Comparison of ENCODE assay signal across 11 mouse cellular contexts in the genomic region with DNA sequence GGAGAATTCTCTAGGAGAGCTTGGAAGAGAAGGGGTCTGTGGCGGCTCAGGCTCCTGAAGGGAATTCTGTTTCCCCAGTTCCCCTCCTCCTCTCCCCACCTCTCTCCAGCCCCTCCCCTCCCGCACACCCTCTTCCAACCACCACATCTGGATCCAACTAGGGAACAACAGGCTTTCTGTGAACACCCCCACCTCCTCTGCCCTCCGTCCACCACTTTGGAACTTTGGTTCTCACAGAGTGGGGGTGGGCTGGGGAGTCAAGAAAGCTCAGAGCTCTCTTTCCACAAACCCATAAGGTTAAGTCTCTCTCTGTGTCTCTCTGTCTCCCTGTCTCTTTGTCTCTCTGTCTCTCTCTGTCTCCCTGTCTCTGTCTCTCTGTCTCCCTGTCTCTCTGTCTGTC. TPM values are rescaled to one million over a fixed set of nuclear protein-coding genes. Genes with fewer than 3 reads are reported as not detected.
A peak's percentile ranks its signal among the peaks of the same experiment; 100 is the strongest.
DNase-seq lines count a peak whose midpoint lies in the region; ATAC-seq and TF ChIP-seq lines count a peak whose summit lies in the region.
"Had no signal": no experiment of that assay in that cellular context is flagged by ENCODE, and none has a peak within 500 bp of the region (broad histone marks: within the 10 kb centered on the region; RNA-seq: fewer than 3 reads in every experiment).

No protein-coding gene starts in this region.

- TF ChIP-seq CTCF in heart, adult 2 months (IDR thresholded peaks at IDR 0.05), result no peak

- no peak overlapping the region; the same call in 1 of the 2 replicates for H3K4me2 ChIP-seq in heart, embryonic 13.5 days
- no peak overlapping the region for H3K4me2 ChIP-seq in midbrain, embryonic 12.5 days (replicated peaks)
- no peak overlapping the region for H3K4me2 ChIP-seq in midbrain, embryonic 16.5 days (ENCODE audit: low read length)
- H3K4me2 ChIP-seq in limb, embryonic 13.5 days (replicated peaks), result peak overlapping the region; percentile 59

- no peak for DNase-seq in heart, adult 2 months
- DNase-seq in urinary bladder, adult 2 months (ENCODE audit: low spot score), result no peak
- DNase-seq in thymus, postnatal 10 days (ENCODE audit: low spot score in 2 of 2), result no peak
- DNase-seq in cerebellum, postnatal 4 days (ENCODE audit: low spot score in 2 of 2), result no peak
- DNase-seq: cerebellum, adult 2 months had no signal

- peaks cover 14% of the 10 kb centered on the region for H3K4me1 ChIP-seq in heart, embryonic 13.5 days
- H3K4me1 ChIP-seq in heart, adult 2 months (ENCODE audit: control insufficient read depth, insufficient read depth, low read length), result peaks cover 2% of the 10 kb centered on the region; the same call in 1 of the 2 replicates
- H3K4me1 ChIP-seq in midbrain, embryonic 12.5 days, result peaks cover 10% of the 10 kb centered on the region
- H3K4me1 ChIP-seq in midbrain, embryonic 16.5 days (ENCODE audit: control insufficient read depth, insufficient read depth, low read length), result no peaks in the 10 kb centered on the region
- H3K4me1 ChIP-seq in limb, embryonic 13.5 days, result peaks cover 68% of the 10 kb centered on the region

- no peaks in the 10 kb centered on the region for H3K27me3 ChIP-seq in heart, embryonic 13.5 days (replicated peaks)
- H3K27me3 ChIP-seq in heart, adult 2 months (ENCODE audit: control insufficient read depth, insufficient read depth, low read length), result no peaks in the 10 kb centered on the region
- H3K27me3 ChIP-seq in midbrain, embryonic 12.5 days, result 0 out of 2 replicates have a peak, but pooled peaks cover 7% of the 10 kb centered on the region
- no peaks in the 10 kb centered on the region for H3K27me3 ChIP-seq in midbrain, embryonic 16.5 days (ENCODE audit: control insufficient read depth, insufficient read depth, low read depth, low read length)
- H3K27me3 ChIP-seq in limb, embryonic 13.5 days, result no peaks in the 10 kb centered on the region
- H3K27me3 ChIP-seq: CH12.LX had no signal

- H3K4me3 ChIP-seq in heart, embryonic 13.5 days, result no peak overlapping the region
- H3K4me3 ChIP-seq in heart, adult 2 months, result no peak overlapping the region
- no peak overlapping the region for H3K4me3 ChIP-seq in midbrain, embryonic 12.5 days
- no peak overlapping the region for H3K4me3 ChIP-seq in midbrain, embryonic 16.5 days (ENCODE audit: low read depth, low read length)
- H3K4me3 ChIP-seq in limb, embryonic 13.5 days, result 0 out of 2 replicates have a peak overlapping the region, but pooled peaks have one; percentile 12
- H3K4me3 ChIP-seq: layer of hippocampus, adult 2 months had no signal

- no peak overlapping the region for H3K9ac ChIP-seq in heart, embryonic 13.5 days
- no peak overlapping the region for H3K9ac ChIP-seq in heart, adult 2 months (ENCODE audit: low read depth, low read length)
- no peak overlapping the region for H3K9ac ChIP-seq in midbrain, embryonic 12.5 days (replicated peaks)
- H3K9ac ChIP-seq in midbrain, embryonic 16.5 days (ENCODE audit: low read depth, low read length), result no peak overlapping the region
- peak overlapping the region; percentile 59 for H3K9ac ChIP-seq in limb, embryonic 13.5 days

- TF ChIP-seq POLR2A in heart, adult 2 months (IDR thresholded peaks at IDR 0.05; ENCODE audit: insufficient read depth, low read depth, low read length), result no peak

- no peak for ATAC-seq in heart, embryonic 13.5 days (ENCODE audit: extremely low read depth, insufficient number of reproducible peaks, low FRiP score, low TSS enrichment)
- ATAC-seq in midbrain, embryonic 12.5 days (ENCODE audit: low FRiP score, low read depth), result no peak
- ATAC-seq in midbrain, embryonic 16.5 days, result no peak
- ATAC-seq in limb, embryonic 13.5 days (ENCODE audit: low FRiP score, low read depth), result peak; percentile 90

- intact Hi-C loops in heart, adult 2 months (cut with DNase I), result no loop called here

- 50% methylated on average over 3 of the region's 3 CpGs for WGBS in heart, embryonic 13.5 days
- WGBS in heart, adult 2 months, result 73% methylated on average over 3 of the region's 3 CpGs
- 41% methylated on average over 3 of the region's 3 CpGs for WGBS in midbrain, embryonic 12.5 days
- WGBS in midbrain, embryonic 16.5 days, result 57% methylated on average over 3 of the region's 3 CpGs
- 10% methylated on average over 3 of the region's 3 CpGs for WGBS in limb, embryonic 13.5 days

- no peaks in the 10 kb centered on the region for H3K36me3 ChIP-seq in heart, embryonic 13.5 days
- H3K36me3 ChIP-seq in heart, adult 2 months (ENCODE audit: control insufficient read depth, insufficient read depth, low read length), result no peaks in the 10 kb centered on the region
- no peaks in the 10 kb centered on the region for H3K36me3 ChIP-seq in midbrain, embryonic 12.5 days
- no peaks in the 10 kb centered on the region for H3K36me3 ChIP-seq in midbrain, embryonic 16.5 days (ENCODE audit: control insufficient read depth, insufficient read depth, low read length)
- H3K36me3 ChIP-seq in limb, embryonic 13.5 days, result no peaks in the 10 kb centered on the region

- H3K9me3 ChIP-seq in heart, embryonic 13.5 days, result no peaks in the 10 kb centered on the region
- H3K9me3 ChIP-seq in midbrain, embryonic 12.5 days, result no peaks in the 10 kb centered on the region
- no peaks in the 10 kb centered on the region for H3K9me3 ChIP-seq in midbrain, embryonic 16.5 days (replicated peaks; ENCODE audit: control insufficient read depth, low read length, poor library complexity, severe bottlenecking)
- no peaks in the 10 kb centered on the region for H3K9me3 ChIP-seq in limb, embryonic 13.5 days

- no peaks in the 10 kb centered on the region for H3K79me2 ChIP-seq in heart, adult 2 months (replicated peaks; ENCODE audit: control insufficient read depth, insufficient read depth, low read length)

- H3K27ac ChIP-seq in heart, embryonic 13.5 days (replicated peaks), result peak overlapping the region; percentile 61
- no peak overlapping the region for H3K27ac ChIP-seq in heart, adult 2 months
- H3K27ac ChIP-seq in midbrain, embryonic 12.5 days (replicated peaks), result 0 out of 2 replicates have a peak overlapping the region, but pooled peaks have one; percentile 7
- no peak overlapping the region for H3K27ac ChIP-seq in midbrain, embryonic 16.5 days (ENCODE audit: low read length)
- H3K27ac ChIP-seq in limb, embryonic 13.5 days, result peak overlapping the region; percentile 99
- H3K27ac ChIP-seq: layer of hippocampus, adult 2 months had no signal

- TF ChIP-seq EP300 in heart, adult 2 months (IDR thresholded peaks at IDR 0.05; ENCODE audit: insufficient read depth, low read depth, low read length), result no peak

RNA-seq across cellular contexts. Expression of a gene that starts 13.1 kb away (rescaled TPM):
- polyA plus RNA-seq in heart, embryonic 13.5 days (2015; fragmentation: Nextera tagmentation; extraction: Ambion mirVana), result 28.0 and 29.7 TPM in 2 replicates
- 10 to 100 TPM in 1 of 2 experiments, 1 to 10 TPM in 1; 6.8 to 11.8 TPM for total RNA-seq in heart, adult 2 months (2021)
- polyA plus RNA-seq in heart, adult 2 months (2012; rRNA removed), result 15.1 and 24.0 TPM in 2 replicates
- polyA plus RNA-seq in midbrain, embryonic 12.5 days (2016; fragmentation: Nextera tagmentation; extraction: Ambion mirVana), result 18.3 and 30.9 TPM in 2 replicates
- 3.2 and 5.8 TPM in 2 replicates for polyA plus RNA-seq in midbrain, embryonic 16.5 days (2015; fragmentation: Nextera tagmentation; extraction: Ambion mirVana)
- 103 and 106 TPM in 2 replicates for polyA plus RNA-seq in limb, embryonic 13.5 days (2015; fragmentation: Nextera tagmentation; extraction: Ambion mirVana)
- 53.7 and 67.1 TPM in 2 replicates for polyA plus RNA-seq in urinary bladder, adult 2 months (2012; rRNA removed)
- total RNA-seq: CH12.LX had no signal

RNA-seq across cellular contexts. Expression of a gene that starts 42.6 kb away (rescaled TPM):
- polyA plus RNA-seq in heart, embryonic 13.5 days (2015; fragmentation: Nextera tagmentation; extraction: Ambion mirVana), result not detected in 2 replicates
- total RNA-seq in heart, adult 2 months (2021), result not detected
- polyA plus RNA-seq in heart, adult 2 months (2012; rRNA removed), result 0.14 and 0.23 TPM in 2 replicates
- polyA plus RNA-seq in midbrain, embryonic 12.5 days (2016; fragmentation: Nextera tagmentation; extraction: Ambion mirVana), result not detected in 2 replicates
- polyA plus RNA-seq in midbrain, embryonic 16.5 days (2015; fragmentation: Nextera tagmentation; extraction: Ambion mirVana), result 0.07 TPM in 1 of 2 replicates, not detected in the other
- 0.74 and 1.1 TPM in 2 replicates for polyA plus RNA-seq in limb, embryonic 13.5 days (2015; fragmentation: Nextera tagmentation; extraction: Ambion mirVana)
- 0.28 and 0.53 TPM in 2 replicates for polyA plus RNA-seq in urinary bladder, adult 2 months (2012; rRNA removed)

RNA-seq across cellular contexts. Expression of a gene that starts 57.9 kb away (rescaled TPM):
- 0.19 and 0.43 TPM in 2 replicates for polyA plus RNA-seq in heart, embryonic 13.5 days (2015; fragmentation: Nextera tagmentation; extraction: Ambion mirVana)
- under 1 TPM; 0.08 to 0.11 TPM for total RNA-seq in heart, adult 2 months (2021)
- 0.33 TPM in 1 of 2 replicates, not detected in the other for polyA plus RNA-seq in heart, adult 2 months (2012; rRNA removed)
- polyA plus RNA-seq in midbrain, embryonic 12.5 days (2016; fragmentation: Nextera tagmentation; extraction: Ambion mirVana), result 0.69 and 1.6 TPM in 2 replicates
- 0.09 TPM in 1 of 2 replicates, not detected in the other for polyA plus RNA-seq in midbrain, embryonic 16.5 days (2015; fragmentation: Nextera tagmentation; extraction: Ambion mirVana)
- 22.8 and 26.1 TPM in 2 replicates for polyA plus RNA-seq in limb, embryonic 13.5 days (2015; fragmentation: Nextera tagmentation; extraction: Ambion mirVana)
- 59.6 and 62.9 TPM in 2 replicates for polyA plus RNA-seq in urinary bladder, adult 2 months (2012; rRNA removed)

Comparison
In these comparisons a context has a peak if more than half of its experiments do, and no peak if none do; other contexts are left out.
1. H3K27ac ChIP-seq: peak in heart, embryonic 13.5 days (single experiment), midbrain, embryonic 12.5 days (single experiment) and limb, embryonic 13.5 days (single experiment); none in heart, adult 2 months (single experiment) and midbrain, embryonic 16.5 days (single experiment).